Comparison of ENCODE assay signal across 20 mouse cellular contexts in the genomic region with DNA sequence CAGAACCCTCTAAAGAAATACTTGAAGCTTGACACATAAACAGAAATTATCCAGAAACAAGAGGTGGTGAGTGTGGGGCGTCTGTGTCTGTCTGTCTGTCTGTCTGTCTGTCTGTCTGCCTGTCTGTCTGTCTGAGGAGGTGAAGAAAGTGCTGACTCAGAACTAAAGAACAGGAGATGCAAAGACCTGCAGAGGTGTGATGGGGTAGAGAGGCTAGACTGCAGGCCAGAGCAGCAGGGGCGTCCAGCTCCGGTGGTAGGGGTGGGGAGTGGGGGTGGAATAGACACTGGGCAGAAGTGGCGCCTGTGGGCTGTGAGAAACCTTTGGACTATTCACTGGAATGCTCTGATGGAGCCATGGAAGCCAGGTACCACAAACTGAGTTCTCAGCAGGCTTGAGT. TPM values are rescaled to one million over a fixed set of nuclear protein-coding genes. Genes with fewer than 3 reads are reported as not detected.
"Had no signal": no experiment of that assay in that cellular context is flagged by ENCODE, and none has a peak within 500 bp of the region (broad histone marks: within the 10 kb centered on the region; RNA-seq: fewer than 3 reads in every experiment).

No protein-coding gene starts in this region.

- H3K4me2 ChIP-seq: lung, embryonic 14.5 days; midbrain, embryonic 12.5 days; neural tube, embryonic 13.5 days; neural tube, embryonic 15.5 days had no signal

- H3K36me3 ChIP-seq: midbrain, embryonic 10.5 days; midbrain, embryonic 12.5 days; neural tube, embryonic 13.5 days; neural tube, embryonic 15.5 days had no signal

- H3K9ac ChIP-seq: liver, postnatal 0 days; lung, embryonic 14.5 days; midbrain, embryonic 12.5 days; neural tube, embryonic 13.5 days; neural tube, embryonic 15.5 days had no signal

- H3K4me3 ChIP-seq: midbrain, embryonic 10.5 days; midbrain, embryonic 12.5 days; myocyte; neural tube, embryonic 13.5 days; neural tube, embryonic 15.5 days had no signal

- DNase-seq: liver, postnatal 0 days; lung, embryonic 14.5 days; lung, postnatal 10 days; lung, postnatal 4 days; midbrain, embryonic 14.5 days; retina, postnatal 1 day; right cerebral cortex, adult 18-20 months; right cerebral cortex, postnatal 25 days; right cerebral cortex, postnatal 4 days; spleen, adult 18-20 months; thymus, adult 18-20 months; thymus, postnatal 14 days; thymus, postnatal 36 days had no signal

- H3K9me3 ChIP-seq: midbrain, embryonic 10.5 days; midbrain, embryonic 12.5 days; neural tube, embryonic 13.5 days; neural tube, embryonic 15.5 days had no signal

- ATAC-seq: liver, postnatal 0 days; midbrain, embryonic 16.5 days had no signal

- H3K4me1 ChIP-seq: neural tube, embryonic 13.5 days; neural tube, embryonic 15.5 days had no signal

- H3K27ac ChIP-seq: midbrain, embryonic 10.5 days; midbrain, embryonic 12.5 days; neural tube, embryonic 13.5 days; neural tube, embryonic 15.5 days had no signal

RNA-seq across cellular contexts. Expression of a gene that starts 21.1 kb away (rescaled TPM):
- total RNA-seq: megakaryocyte-erythroid progenitor cell, adult 5-6 weeks had no signal
- polyA plus RNA-seq: liver, postnatal 0 days; midbrain, embryonic 10.5 days had no signal
